Mouse (Mus musculus) olfactory bulb, adult 2 months (tissue): ENCODE results near the gene Cacnb1. TPM values are rescaled to one million over a fixed set of nuclear protein-coding genes. Genes with fewer than 3 reads are reported as not detected.

Experiments
- H3K27ac ChIP-seq: fragments of 200-500 bp; 2 replicates; pipeline ENCODE4 v1.5.1; 2012; ENCODE audit warnings: low read depth, low read length; ENCODE audit not compliant: insufficient read depth
- H3K4me1 ChIP-seq: fragments of 200-500 bp; 2 replicates; pipeline ENCODE4 v1.6.1; 2012; ENCODE audit warnings: low read length; ENCODE audit not compliant: control insufficient read depth, insufficient read depth
- H3K4me3 ChIP-seq: fragments of 200-500 bp; 2 replicates; pipeline ENCODE4 v1.5.1; 2012; ENCODE audit warnings: mild to moderate bottlenecking, low read depth, low read length, moderate library complexity; ENCODE audit not compliant: insufficient read depth
- CTCF ChIP-seq: fragments of 200-500 bp; IDR thresholded peaks from 2 replicates; pipeline ENCODE4 v1.5.1; 2012; ENCODE audit warnings: low read depth, mild to moderate bottlenecking, low read length, moderate library complexity; ENCODE audit not compliant: insufficient read depth
- POLR2A ChIP-seq: fragments of 200-500 bp; IDR thresholded peaks from 2 replicates; pipeline ENCODE4 v1.6.1; 2012; ENCODE audit warnings: mild to moderate bottlenecking, low read depth, low read length, moderate library complexity; ENCODE audit not compliant: insufficient read depth
- WGBS: fragments of 180-500 bp; shearing (Covaris S2); methylation state at CpG from one replicate; pipeline ENCODE4 v1.1.7; 2018; 5-methylcytosine and 5-hydroxymethylcytosine counted together
- polyA plus RNA-seq: library from polyadenylated mRNA; stranded (reverse); fragments of >200 nt; gene quantifications from 2 replicates; pipeline ENCODE4 v1.2.4, GENCODE M21; 2012; ENCODE audit warnings: low replicate concordance; ENCODE audit not compliant: missing spikeins, insufficient read depth, insufficient read length

Cacnb1 gene
- polyA plus RNA-seq, 1 experiment = not detected

DNA sequence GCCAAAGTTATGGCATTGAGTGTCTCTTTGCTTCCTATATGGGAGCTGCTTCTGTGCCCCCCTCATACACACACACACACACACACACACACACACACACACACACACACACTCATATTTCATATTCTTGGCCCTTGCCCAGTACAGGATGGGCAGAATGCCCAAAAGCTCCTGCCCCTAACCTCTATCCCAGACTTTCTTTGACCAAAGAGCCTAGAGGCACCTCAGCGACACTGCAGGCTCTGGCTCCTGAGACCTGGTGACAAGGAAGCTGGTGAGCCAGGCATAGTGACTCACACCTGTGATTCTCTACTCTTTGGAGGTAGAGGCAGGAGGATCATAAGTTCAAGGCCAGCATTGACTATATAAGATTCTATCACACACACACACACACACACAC lies 2.1 kb downstream of the Cacnb1 start:
- peak overlapping the region; percentile 37 for H3K27ac ChIP-seq

DNA sequence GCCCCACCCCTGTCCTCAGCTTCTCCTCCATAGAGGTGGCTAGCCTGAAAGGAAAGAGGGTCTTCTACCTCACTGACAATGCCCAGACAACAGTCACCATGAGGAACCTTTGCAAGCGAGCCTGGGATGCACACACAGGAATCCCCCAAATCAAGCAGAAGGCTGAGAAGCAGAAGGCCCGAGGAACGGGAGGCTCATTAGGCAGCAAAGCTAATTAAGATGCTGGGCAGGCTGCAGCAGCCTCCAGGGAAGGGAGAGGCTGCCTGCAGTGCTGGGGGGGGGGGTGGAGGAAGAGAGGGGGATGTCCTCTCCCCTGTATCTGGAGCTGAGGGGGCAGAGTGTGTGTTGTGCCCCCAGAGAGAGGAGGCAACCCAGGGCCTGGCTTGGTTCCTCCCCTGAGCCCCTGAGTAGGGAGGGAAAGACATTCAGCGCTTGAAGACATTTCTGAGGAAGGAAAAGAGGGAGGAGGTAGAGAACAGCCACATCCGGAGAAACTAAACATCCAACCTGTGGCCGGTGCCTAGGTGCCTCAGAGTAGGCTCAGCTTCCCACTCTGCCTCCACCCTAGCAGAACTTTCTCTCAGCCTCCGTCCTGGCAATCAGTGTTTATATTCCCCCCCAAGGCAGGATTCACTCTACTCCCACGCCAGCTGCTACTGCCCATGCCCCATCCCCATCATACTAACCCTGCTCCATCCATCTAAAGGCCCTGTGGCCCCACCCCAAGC lies 2.8 kb downstream of the Cacnb1 start:
- Histone ChIP-seq H3K4me1 (peaks cover 48% of the 10 kb centered on the region), H3K4me3 (peak overlapping the region; percentile 12), H3K27ac (peak overlapping the region; percentile 80)
- no peak for TF ChIP-seq CTCF
- TF ChIP-seq POLR2A = no peak
- whole genome bisulfite sequencing = 18% methylated on average over 8 of the region's 8 CpGs

More for the DNA sequence above, 2.1 kb downstream of the Cacnb1 start:
- TF ChIP-seq POLR2A (no peak), CTCF (no peak)
- 23% methylated on average over 1 of the region's 1 CpGs for WGBS
- Histone ChIP-seq H3K4me1 (peaks cover 48% of the 10 kb centered on the region), H3K4me3 (peak overlapping the region; percentile 12)

DNA sequence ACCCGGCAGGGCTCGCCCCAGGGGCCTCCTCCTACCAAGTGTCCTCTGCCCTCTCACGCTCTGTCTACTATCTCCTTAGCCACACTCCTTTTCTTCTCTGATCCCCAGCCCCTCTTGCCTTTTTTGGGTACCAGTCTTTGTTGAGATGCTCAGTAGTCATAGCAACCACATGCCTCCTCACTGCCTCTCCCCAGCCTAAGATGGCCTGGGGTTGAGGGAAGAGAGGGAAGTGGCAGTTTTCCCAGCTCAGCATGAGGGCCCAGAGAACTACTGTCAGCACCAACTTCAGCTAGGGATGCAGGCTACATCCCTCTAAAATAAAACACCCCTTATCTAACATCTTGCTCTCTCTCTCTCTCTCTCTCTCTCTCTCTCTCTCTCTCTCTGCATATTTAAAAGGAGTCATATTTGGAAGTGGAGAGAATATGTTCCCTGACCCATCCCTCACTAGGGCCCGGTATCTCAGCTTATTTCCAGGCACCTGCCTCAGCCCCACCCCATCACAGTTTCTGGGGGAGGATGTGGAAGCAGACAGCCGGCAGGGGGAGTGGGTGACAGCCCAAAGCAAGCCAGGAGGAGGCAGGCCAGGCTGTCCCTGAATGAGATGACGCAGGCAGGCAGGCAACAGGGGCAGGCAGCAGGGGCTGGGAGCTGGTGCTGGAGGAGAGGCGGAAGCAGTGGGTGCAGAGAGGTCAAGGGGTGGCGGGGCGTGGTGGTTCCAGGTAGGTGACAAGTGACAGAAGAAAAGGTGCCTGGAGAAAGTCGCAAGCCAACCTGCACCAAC lies 3.8 kb downstream of the Cacnb1 start:
- WGBS = 25% methylated on average over 10 of the region's 10 CpGs

DNA sequence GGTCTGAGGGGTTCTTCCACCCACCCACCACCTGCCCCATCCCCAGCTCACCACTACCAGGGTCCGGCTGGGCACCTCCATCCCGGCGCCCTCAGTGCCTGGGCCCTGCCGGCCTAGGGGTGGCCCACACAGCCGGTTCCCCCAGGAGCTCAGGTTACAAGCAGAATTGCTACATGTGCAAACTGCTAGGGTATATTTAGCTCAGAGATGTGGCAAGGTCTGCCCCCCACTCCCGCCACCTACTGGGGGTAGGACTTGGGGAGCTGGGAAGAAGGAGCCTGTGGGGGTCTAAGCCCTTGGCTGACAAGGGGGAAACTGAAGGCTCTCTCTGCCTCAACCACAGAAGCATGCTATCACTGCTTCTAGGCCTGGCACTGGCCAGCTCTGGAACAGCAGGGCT lies 4.6 kb downstream of the Cacnb1 start:
- Histone ChIP-seq H3K27ac (peak overlapping the region; percentile 96), H3K4me1 (peaks cover 48% of the 10 kb centered on the region), H3K4me3 (peak overlapping the region; percentile 20)
- WGBS = 44% methylated on average over 6 of the region's 6 CpGs
- no peak for TF ChIP-seq CTCF
- TF ChIP-seq POLR2A = no peak

More for the DNA sequence above, 3.8 kb downstream of the Cacnb1 start:
- Histone ChIP-seq H3K4me3 (peak overlapping the region; percentile 12), H3K27ac (peak overlapping the region; percentile 80), H3K4me1 (peaks cover 48% of the 10 kb centered on the region)
- no peak for TF ChIP-seq CTCF
- TF ChIP-seq POLR2A = no peak

DNA sequence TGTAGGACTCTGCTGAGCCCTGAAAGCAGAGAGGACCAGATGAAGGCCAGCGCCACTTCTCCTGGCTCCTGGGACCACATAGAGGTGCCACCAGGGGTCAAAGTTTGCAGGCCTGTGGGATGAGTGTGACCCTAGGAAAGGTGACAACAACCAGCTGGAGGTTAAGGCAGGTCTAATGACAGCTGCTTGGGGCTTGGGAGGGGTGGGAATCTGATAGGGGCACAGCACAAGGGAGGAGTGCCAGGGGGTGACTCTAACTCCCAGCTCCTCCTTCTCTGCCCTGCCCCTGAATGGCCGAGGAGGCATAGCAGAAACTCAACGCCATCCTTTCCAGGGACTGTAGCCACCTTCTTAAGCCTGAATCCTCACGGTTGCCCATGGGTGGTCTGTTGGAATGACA lies 6.0 kb downstream of the Cacnb1 start:
- WGBS = 75% methylated on average over 4 of the region's 4 CpGs

DNA sequence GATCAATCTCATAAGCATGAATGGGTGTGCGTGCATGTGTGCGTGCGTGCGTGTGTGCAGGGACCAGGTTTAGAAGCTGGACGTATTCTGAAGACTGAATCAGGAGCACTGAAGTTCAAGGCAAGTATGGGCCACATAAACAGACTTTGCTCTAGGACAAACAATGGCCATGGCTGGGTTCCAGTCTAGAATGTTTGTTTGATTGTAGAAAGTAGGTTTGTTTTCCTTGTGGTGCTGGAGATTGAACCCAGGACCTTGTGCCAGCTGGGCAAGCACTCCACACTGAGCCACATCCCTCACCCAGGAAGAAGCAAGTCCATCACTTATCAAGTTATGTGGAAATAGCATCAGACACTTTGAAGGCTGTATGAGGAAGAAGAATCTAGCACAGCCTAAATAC lies 6.7 kb downstream of the Cacnb1 start:
- H3K4me1 ChIP-seq = peaks cover 50% of the 10 kb centered on the region
- WGBS = 85% methylated on average over 5 of the region's 5 CpGs
- H3K27ac ChIP-seq = no peak overlapping the region

More for the DNA sequence above, 6.0 kb downstream of the Cacnb1 start:
- Histone ChIP-seq H3K4me3 (no peak overlapping the region), H3K27ac (peak overlapping the region; percentile 96; the same call in 1 of the 2 replicates), H3K4me1 (peaks cover 52% of the 10 kb centered on the region)
- TF ChIP-seq CTCF = no peak
- TF ChIP-seq POLR2A = no peak

DNA sequence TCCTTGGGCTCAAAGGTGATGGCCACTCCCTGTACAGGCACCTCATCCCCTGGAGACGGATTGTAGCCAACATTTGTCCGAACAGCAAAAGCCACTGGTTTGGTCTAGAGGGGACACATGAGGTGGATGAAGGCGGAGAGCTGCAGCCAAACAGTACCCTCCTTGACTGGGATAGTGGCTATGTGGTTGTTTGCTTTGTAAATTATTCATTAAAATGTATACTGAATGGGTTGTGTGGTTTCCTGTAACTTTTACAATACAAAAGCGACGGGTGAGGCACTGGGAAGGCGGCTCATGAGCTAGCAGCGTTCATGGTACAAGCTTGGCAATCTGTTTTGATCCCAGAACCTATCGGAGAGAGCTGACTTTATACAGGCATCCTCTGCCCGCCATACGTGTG lies 10.0 kb downstream of the Cacnb1 start:
- Histone ChIP-seq H3K4me3 (no peak overlapping the region), H3K27ac (no peak overlapping the region), H3K4me1 (peaks cover 25% of the 10 kb centered on the region)
- TF ChIP-seq POLR2A (no peak), CTCF (no peak)
- WGBS = 79% methylated on average over 10 of the region's 10 CpGs

More for the DNA sequence above, 6.7 kb downstream of the Cacnb1 start:
- no peak overlapping the region for H3K4me3 ChIP-seq
- TF ChIP-seq POLR2A = no peak
- TF ChIP-seq CTCF = no peak

DNA sequence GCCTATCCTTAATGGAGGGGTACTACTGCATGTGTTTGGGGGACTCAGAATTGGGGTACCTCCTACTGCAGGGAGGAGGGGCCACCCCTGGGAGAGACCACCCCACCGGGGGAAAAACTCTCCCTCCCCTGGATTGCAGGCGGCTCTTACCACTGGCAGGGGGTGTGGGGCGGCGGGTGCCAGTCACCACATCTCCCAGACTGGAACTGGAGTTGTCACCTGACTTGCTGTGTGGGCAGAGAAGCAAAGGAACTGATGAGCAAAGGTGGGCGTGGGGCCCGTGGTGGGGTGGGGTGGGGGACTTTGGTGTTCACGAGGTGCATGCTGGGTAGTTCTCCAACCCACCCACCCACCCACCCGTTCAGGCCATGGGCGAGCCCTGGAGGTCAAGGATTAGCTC lies 11.1 kb downstream of the Cacnb1 start:
- Histone ChIP-seq H3K4me1 (peaks cover 16% of the 10 kb centered on the region), H3K27ac (no peak overlapping the region), H3K4me3 (no peak overlapping the region)
- WGBS = 69% methylated on average over 9 of the region's 9 CpGs
- no peak for TF ChIP-seq CTCF
- no peak for TF ChIP-seq POLR2A

DNA sequence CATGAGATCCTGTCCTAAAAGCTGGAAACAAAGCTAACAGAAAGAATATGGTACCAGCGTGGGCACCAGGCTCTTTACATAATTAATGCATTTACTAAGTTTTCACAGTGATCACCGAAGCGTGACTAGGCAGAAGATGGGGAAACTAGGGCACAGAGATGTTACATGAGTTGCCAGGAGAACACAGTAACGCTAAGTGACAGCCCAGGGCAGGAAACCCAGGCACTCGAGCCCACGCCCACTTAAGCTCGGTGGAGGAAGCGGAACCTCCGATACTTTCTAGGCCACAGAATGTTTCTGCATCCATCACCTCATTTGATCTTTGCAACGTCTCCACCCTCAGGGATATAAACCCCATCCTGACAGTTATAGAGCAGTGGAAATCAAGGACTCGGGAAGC lies 14.7 kb downstream of the Cacnb1 start:
- Histone ChIP-seq H3K4me1 (peaks cover 35% of the 10 kb centered on the region), H3K27ac (no peak overlapping the region), H3K4me3 (no peak overlapping the region)
- no peak for TF ChIP-seq CTCF
- TF ChIP-seq POLR2A = no peak
- 51% methylated on average over 11 of the region's 11 CpGs for WGBS
